Mouse (Mus musculus) lung, postnatal 25 days (tissue): Measurements from ENCODE around the gene Lancl3.

Experiments used
- DNase-seq: peaks from one replicate; pipeline ENCODE4 v3.0.0; 2022; ENCODE audit warnings: low spot score

The Lancl3 gene

GRCm38 (mm10) chrX:9199761-9200371 lies at the start of gene Lancl3:
Gene Lancl3 (plus strand): TSS chrX:9199902.
- peak; percentile 8 for DNase-seq

- no peak for DNase-seq
These were observed 20.7 kb upstream of the Lancl3 start for GRCm38 (mm10) chrX:9179011-9179410.

GRCm38 (mm10) chrX:9181570-9181969 lies 18.1 kb upstream of the Lancl3 start:
- no peak for DNase-seq

GRCm38 (mm10) chrX:9200380-9200917 lies 747 bp downstream of the Lancl3 start:
- DNase-seq = peak; percentile 5

GRCm38 (mm10) chrX:9201954-9202353 lies 2.3 kb downstream of the Lancl3 start:
- DNase-seq = no peak

- peak; percentile 8 for DNase-seq
These were observed 3.2 kb downstream of the Lancl3 start for GRCm38 (mm10) chrX:9202781-9203405.

GRCm38 (mm10) chrX:9205121-9205520 lies 5.4 kb downstream of the Lancl3 start:
- DNase-seq = no peak

GRCm38 (mm10) chrX:9216244-9216643 lies 16.5 kb downstream of the Lancl3 start:
- DNase-seq = no peak

GRCm38 (mm10) chrX:9219570-9219969 lies 19.9 kb downstream of the Lancl3 start:
- DNase-seq = no peak

GRCm38 (mm10) chrX:9221206-9221605 lies 21.5 kb downstream of the Lancl3 start:
- DNase-seq = peak; percentile 24

GRCm38 (mm10) chrX:9221736-9222135 lies 22.0 kb downstream of the Lancl3 start:
- DNase-seq = no peak

- DNase-seq = peak; percentile 11
These were observed 22.9 kb downstream of the Lancl3 start for GRCm38 (mm10) chrX:9222412-9223221.

- DNase-seq = no peak
These were observed 27.4 kb downstream of the Lancl3 start for GRCm38 (mm10) chrX:9227105-9227504.

- no peak for DNase-seq
These were observed 41.3 kb downstream of the Lancl3 start for GRCm38 (mm10) chrX:9240737-9241591.

- DNase-seq = no peak
These were observed 43.7 kb downstream of the Lancl3 start for GRCm38 (mm10) chrX:9243381-9243864.

GRCm38 (mm10) chrX:9244603-9245336 lies 45.1 kb downstream of the Lancl3 start:
- DNase-seq = no peak

- DNase-seq = no peak
These were observed 49.2 kb downstream of the Lancl3 start for GRCm38 (mm10) chrX:9248911-9249310.

GRCm38 (mm10) chrX:9253990-9254389 lies 54.3 kb downstream of the Lancl3 start:
- DNase-seq = no peak

GRCm38 (mm10) chrX:9254901-9255300 lies 55.2 kb downstream of the Lancl3 start:
- no peak for DNase-seq

GRCm38 (mm10) chrX:9256766-9257165 lies 57.1 kb downstream of the Lancl3 start, which contains the start of gene Gm14862:
Gene Gm14862 (minus strand): TSS chrX:9256899.
- no peak for DNase-seq

- DNase-seq = no peak
These were observed 58.1 kb downstream of the Lancl3 start for GRCm38 (mm10) chrX:9257831-9258230.
